Mouse (Mus musculus) stomach, postnatal 0 days (tissue): ENCODE data around the gene P4ha2. TPM values are rescaled to one million over a fixed set of nuclear protein-coding genes. Genes with fewer than 3 reads are reported as not detected.
A peak's percentile ranks its signal among the peaks of the same experiment; 100 is the strongest.

Experiments used
- ATAC-seq: fragments of 200-750 bp; cut with Nextera tagmentation; 2 replicates; pipeline ENCODE4 v1.8.0; 2017; ENCODE audit not compliant: low FRiP score, low TSS enrichment
- DNase-seq: peaks from one replicate; pipeline ENCODE4 v3.0.0-alpha.2; 2016; ENCODE audit warnings: low spot score
- H3K27ac ChIP-seq: fragments of 300-500 bp; sonication (generic); replicated peaks from 2 replicates; pipeline ENCODE4 v1.5.1; 2014; ENCODE audit warnings: mild to moderate bottlenecking, control low read depth
- H3K27me3 ChIP-seq: fragments of 300-500 bp; sonication (generic); 2 replicates; pipeline ENCODE4 v1.6.1; 2014; ENCODE audit warnings: low read length; ENCODE audit not compliant: control insufficient read depth, insufficient read depth
- H3K36me3 ChIP-seq: fragments of 300-500 bp; sonication (generic); 2 replicates; pipeline ENCODE4 v1.6.1; 2014; ENCODE audit warnings: low read length, mixed read lengths; ENCODE audit not compliant: control insufficient read depth, insufficient read depth
- H3K4me1 ChIP-seq: fragments of 300-500 bp; sonication (generic); replicated peaks from 2 replicates; pipeline ENCODE4 v1.6.1; 2014; ENCODE audit warnings: antibody characterized with exemption; ENCODE audit not compliant: control insufficient read depth, insufficient read depth
- H3K4me2 ChIP-seq: fragments of 300-500 bp; sonication (generic); replicated peaks from 2 replicates; pipeline ENCODE4 v1.6.1; 2014; ENCODE audit warnings: low read depth, mild to moderate bottlenecking, control low read depth, moderate library complexity
- H3K4me3 ChIP-seq: fragments of 300-500 bp; sonication (generic); 2 replicates; pipeline ENCODE4 v1.5.1; 2014; ENCODE audit warnings: low read depth, low read length, control low read depth
- H3K9ac ChIP-seq: fragments of 300-500 bp; sonication (generic); 2 replicates; pipeline ENCODE4 v1.6.1; 2014; ENCODE audit warnings: mild to moderate bottlenecking, low read length, control low read depth, mixed read lengths
- H3K9me3 ChIP-seq: fragments of 300-500 bp; sonication (generic); 2 replicates; pipeline ENCODE4 v1.6.1; 2016; ENCODE audit warnings: low read length; ENCODE audit not compliant: control insufficient read depth
- CTCF ChIP-seq: IDR thresholded peaks from 2 replicates; pipeline ENCODE4 v1.5.1; 2016; ENCODE audit warnings: antibody characterized with exemption, low read depth, mild to moderate bottlenecking, moderate library complexity
- EP300 ChIP-seq: optimal IDR thresholded peaks from 2 replicates; pipeline ENCODE3; 2016; ENCODE audit warnings: antibody characterized with exemption
- WGBS: fragments of 180-500 bp; shearing (Covaris S2); extraction: QIAGEN DNeasy Blood & Tissue Kit; methylation state at CpG from one replicate; pipeline ENCODE4 v1.1.7; 2014; 5-methylcytosine and 5-hydroxymethylcytosine counted together
- polyA plus RNA-seq: library from polyadenylated mRNA; unstranded; fragments of >200 nt; fragmentation: Nextera tagmentation; extraction: Ambion mirVana; gene quantifications from 2 replicates; pipeline ENCODE4 v1.2.1, GENCODE M21; 2015

The P4ha2 gene
- polyA plus RNA-seq: 28.4 and 30.2 TPM in 2 replicates

DNA sequence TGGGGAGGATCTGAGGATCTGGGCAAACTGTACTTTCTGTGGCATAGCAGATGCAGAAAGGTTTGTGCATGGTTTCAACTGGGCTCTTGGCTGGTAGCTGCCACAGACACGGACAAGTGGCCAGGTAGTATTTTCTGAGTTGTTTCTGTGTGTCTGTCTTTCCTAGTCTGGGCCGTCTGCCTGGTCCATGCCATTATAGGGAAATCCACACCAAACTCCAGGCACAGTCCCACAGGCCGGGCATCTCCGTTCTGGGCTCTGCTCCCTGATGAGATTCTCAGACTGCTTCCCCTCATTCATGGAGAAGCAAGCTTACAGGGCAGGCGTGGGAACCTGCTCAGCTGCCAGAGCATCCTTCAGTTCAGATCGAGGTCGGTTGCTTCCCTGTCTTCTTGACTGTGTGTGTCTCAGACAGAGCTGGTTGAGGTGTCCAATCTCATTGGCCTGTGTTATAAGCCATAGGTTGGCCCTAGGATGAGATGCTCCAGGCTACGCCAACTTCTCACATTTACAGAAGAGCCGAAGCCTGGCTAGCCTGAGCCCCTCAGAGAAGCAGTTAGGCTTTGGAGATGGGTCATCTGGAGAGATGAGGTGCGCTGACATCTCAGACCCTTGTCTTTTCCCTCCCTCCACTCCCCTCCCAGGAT lies at the start of gene P4ha2:
Gene P4ha2, plus strand, starts transcription at position 51 of the 647 bp plus-strand sequence.
- Histone ChIP-seq H3K27me3 (no peaks in the 10 kb centered on the region), H3K4me3 (peak within 1 kb of the TSS; percentile 69), H3K27ac (peak within 1 kb of the TSS; percentile 58; the same call in 1 of the 2 replicates), H3K9me3 (no peaks in the 10 kb centered on the region), H3K4me2 (peak within 1 kb of the TSS; percentile 98), H3K9ac (peak within 1 kb of the TSS; percentile 76), H3K4me1 (0 out of 2 replicates have a peak, but pooled peaks cover 4% of the 10 kb centered on the region), H3K36me3 (no peaks in the 10 kb centered on the region)
- ATAC-seq (0 out of 2 replicates have a peak, but pooled peaks have one; percentile 8), DNase-seq (no peak)
- 53% methylated on average over 10 of the region's 10 CpGs for WGBS
- TF ChIP-seq CTCF (no peak), EP300 (no peak)

- H3K4me2 ChIP-seq: no peak overlapping the region
- no peaks in the 10 kb centered on the region for H3K4me1 ChIP-seq
- ATAC-seq: no peak
- TF ChIP-seq CTCF (no peak), EP300 (no peak)
- H3K9me3 ChIP-seq: no peaks in the 10 kb centered on the region
- no peaks in the 10 kb centered on the region for H3K27me3 ChIP-seq
- WGBS: 65% methylated on average over 2 of the region's 2 CpGs
- H3K9ac ChIP-seq: no peak overlapping the region
- DNase-seq: no peak
- H3K36me3 ChIP-seq: no peaks in the 10 kb centered on the region
- H3K4me3 ChIP-seq: no peak overlapping the region
- no peak overlapping the region for H3K27ac ChIP-seq
These were observed 49.7 kb upstream of the P4ha2 start for GRCm38 (mm10) chr11:54050205-54050604.

DNA sequence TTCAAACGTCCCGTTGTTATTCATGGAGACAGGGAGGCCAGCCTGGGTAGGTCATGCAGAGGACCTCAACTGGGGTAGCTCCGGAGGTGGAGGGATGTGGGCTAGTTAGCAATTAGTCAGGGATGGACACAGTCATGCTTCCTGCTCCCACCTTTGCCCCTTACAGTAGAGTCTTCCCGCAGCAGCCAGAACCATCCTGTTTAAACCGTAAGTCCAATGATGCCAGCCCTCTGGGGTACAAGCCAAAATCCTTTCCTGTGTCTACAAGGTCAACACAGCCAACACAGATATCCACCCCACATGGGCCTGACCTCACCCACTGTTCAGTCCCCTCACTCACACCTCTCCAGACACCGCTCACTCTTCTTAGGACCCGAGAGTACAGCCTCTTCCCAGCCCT lies 48.7 kb upstream of the P4ha2 start:
- no peak overlapping the region for H3K9ac ChIP-seq
- no peak overlapping the region for H3K4me3 ChIP-seq
- no peaks in the 10 kb centered on the region for H3K9me3 ChIP-seq
- WGBS: 85% methylated on average over 7 of the region's 7 CpGs
- H3K4me1 ChIP-seq: no peaks in the 10 kb centered on the region
- no peaks in the 10 kb centered on the region for H3K27me3 ChIP-seq
- no peak for TF ChIP-seq EP300
- TF ChIP-seq CTCF: no peak
- no peak overlapping the region for H3K27ac ChIP-seq
- no peak overlapping the region for H3K4me2 ChIP-seq
- H3K36me3 ChIP-seq: no peaks in the 10 kb centered on the region
- DNase-seq (no peak), ATAC-seq (no peak)

GRCm38 (mm10) chr11:54052128-54052527 lies 47.8 kb upstream of the P4ha2 start:
- Histone ChIP-seq H3K4me1 (no peaks in the 10 kb centered on the region), H3K27ac (no peak overlapping the region), H3K36me3 (no peaks in the 10 kb centered on the region), H3K9me3 (no peaks in the 10 kb centered on the region), H3K4me3 (no peak overlapping the region), H3K27me3 (no peaks in the 10 kb centered on the region), H3K9ac (no peak overlapping the region), H3K4me2 (no peak overlapping the region)
- ATAC-seq (no peak), DNase-seq (no peak)
- no peak for TF ChIP-seq EP300
- WGBS: 94% methylated on average over 5 of the region's 5 CpGs

DNA sequence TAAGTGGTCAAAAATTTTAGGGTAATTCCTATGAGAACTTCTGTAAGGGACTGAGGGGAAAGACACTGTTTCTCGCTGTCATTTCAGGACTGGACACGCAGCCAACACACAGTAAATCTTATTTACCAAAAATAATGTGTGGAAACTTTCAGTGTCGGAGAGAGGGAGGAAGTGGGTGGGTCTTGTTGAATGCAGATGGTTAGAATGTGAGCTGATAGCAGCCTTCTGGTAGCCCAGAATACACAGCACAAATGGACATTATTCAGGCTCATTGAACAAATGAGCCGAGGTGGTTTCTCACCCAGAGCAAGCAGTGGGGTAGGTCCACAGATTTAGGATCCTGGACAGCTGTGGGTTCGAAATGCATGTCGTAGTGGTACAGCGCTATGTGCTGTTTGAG lies 46.8 kb upstream of the P4ha2 start:
- Histone ChIP-seq H3K27ac (no peak overlapping the region), H3K4me3 (no peak overlapping the region), H3K9me3 (no peaks in the 10 kb centered on the region), H3K4me1 (no peaks in the 10 kb centered on the region), H3K4me2 (no peak overlapping the region), H3K27me3 (no peaks in the 10 kb centered on the region), H3K36me3 (no peaks in the 10 kb centered on the region), H3K9ac (no peak overlapping the region)
- no peak for DNase-seq
- TF ChIP-seq EP300: no peak
- TF ChIP-seq CTCF: no peak
- ATAC-seq: no peak
- WGBS: 79% methylated on average over 7 of the region's 7 CpGs

DNA sequence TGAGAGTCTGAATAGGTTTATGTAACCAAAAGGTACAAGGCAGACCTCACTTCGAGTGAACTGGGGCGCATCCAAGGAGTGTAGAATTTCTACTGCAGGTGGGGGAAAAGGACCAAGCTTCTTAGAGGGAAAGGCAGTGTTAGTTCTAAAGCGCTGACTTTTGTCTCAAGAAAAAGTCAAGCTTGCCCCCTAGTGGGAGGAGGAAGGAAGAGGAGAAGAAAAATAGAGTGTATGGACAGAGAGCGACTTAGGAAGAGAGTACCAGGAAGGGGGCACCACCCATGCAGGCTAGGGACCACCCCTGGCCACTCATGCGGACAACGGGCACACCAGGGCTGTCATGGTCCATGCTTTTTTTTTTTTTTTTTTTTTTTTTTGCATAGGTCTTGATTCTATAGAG lies 45.6 kb upstream of the P4ha2 start:
- WGBS: 36% methylated on average over 6 of the region's 6 CpGs
- TF ChIP-seq CTCF (peak; percentile 86), EP300 (no peak)
- Histone ChIP-seq H3K4me3 (no peak overlapping the region), H3K4me1 (no peaks in the 10 kb centered on the region; the same call in 1 of the 2 replicates), H3K36me3 (no peaks in the 10 kb centered on the region), H3K4me2 (no peak overlapping the region), H3K27ac (no peak overlapping the region), H3K9me3 (no peaks in the 10 kb centered on the region), H3K27me3 (no peaks in the 10 kb centered on the region), H3K9ac (no peak overlapping the region)
- 0 out of 2 replicates have a peak, but pooled peaks have one; percentile 33 for ATAC-seq
- peak; percentile 29 for DNase-seq
